Mouse (Mus musculus) neural tube, embryonic 12.5 days (tissue): ENCODE data around the gene Myo3b. TPM values are rescaled to one million over a fixed set of nuclear protein-coding genes. Genes with fewer than 3 reads are reported as not detected.

Experiments
- ATAC-seq: fragments of 200-750 bp; cut with Nextera tagmentation; 2 replicates; pipeline ENCODE4 v1.8.0; 2017; ENCODE audit warnings: low read depth, mild to moderate bottlenecking, moderate TSS enrichment, moderate library complexity; ENCODE audit not compliant: low FRiP score
- H3K27ac ChIP-seq: fragments of 300-500 bp; sonication (generic); 2 replicates; pipeline ENCODE4 v1.5.1; 2016
- H3K27me3 ChIP-seq: fragments of 300-500 bp; sonication (generic); replicated peaks from 2 replicates; pipeline ENCODE4 v1.6.1; 2016; ENCODE audit warnings: mild to moderate bottlenecking
- H3K36me3 ChIP-seq: fragments of 300-500 bp; sonication (generic); 2 replicates; pipeline ENCODE4 v1.6.1; 2016; ENCODE audit warnings: mild to moderate bottlenecking
- H3K4me1 ChIP-seq: fragments of 300-500 bp; sonication (generic); 2 replicates; pipeline ENCODE4 v1.6.1; 2016
- H3K4me2 ChIP-seq: fragments of 300-500 bp; sonication (generic); replicated peaks from 2 replicates; pipeline ENCODE4 v1.6.1; 2016; ENCODE audit warnings: mild to moderate bottlenecking
- H3K4me3 ChIP-seq: fragments of 300-500 bp; sonication (generic); 2 replicates; pipeline ENCODE4 v1.5.1; 2016
- H3K9ac ChIP-seq: fragments of 300-500 bp; sonication (generic); 2 replicates; pipeline ENCODE4 v1.6.1; 2016; ENCODE audit warnings: mild to moderate bottlenecking
- H3K9me3 ChIP-seq: fragments of 300-500 bp; sonication (generic); 2 replicates; pipeline ENCODE4 v1.6.1; 2016; ENCODE audit warnings: mild to moderate bottlenecking
- WGBS: fragments of 180-500 bp; shearing (Covaris S2); methylation state at CpG from one replicate; pipeline ENCODE4 v1.1.7; 2016; 5-methylcytosine and 5-hydroxymethylcytosine counted together
- polyA plus RNA-seq: library from polyadenylated mRNA; unstranded; fragments of >200 nt; fragmentation: Nextera tagmentation; extraction: Ambion mirVana; gene quantifications from 2 replicates; pipeline ENCODE4 v1.2.1, GENCODE M21; 2016

The Myo3b gene
- polyA plus RNA-seq, 1 experiment from 2014 or later: 0.04 TPM

- no peaks in the 10 kb centered on the region; the same call in 1 of the 2 replicates for H3K27me3 ChIP-seq
- H3K27ac ChIP-seq: no peak overlapping the region
- H3K4me2 ChIP-seq: no peak overlapping the region
- no peak overlapping the region for H3K9ac ChIP-seq
- no peak for ATAC-seq
- WGBS: 95% methylated on average over 8 of the region's 8 CpGs
- H3K36me3 ChIP-seq: no peaks in the 10 kb centered on the region
- H3K9me3 ChIP-seq: no peaks in the 10 kb centered on the region
- H3K4me1 ChIP-seq: peaks cover 10% of the 10 kb centered on the region
- H3K4me3 ChIP-seq: no peak overlapping the region
These were observed 143.3 kb downstream of the Myo3b start for GRCm38 (mm10) chr2:70182150-70182670.

GRCm38 (mm10) chr2:70187040-70187439, 148.1 kb downstream of the Myo3b start:
- 81% methylated on average over 6 of the region's 6 CpGs for WGBS
- Histone ChIP-seq H3K27me3 (no peaks in the 10 kb centered on the region), H3K4me1 (no peaks in the 10 kb centered on the region), H3K4me3 (no peak overlapping the region), H3K9me3 (no peaks in the 10 kb centered on the region), H3K27ac (no peak overlapping the region), H3K4me2 (no peak overlapping the region), H3K36me3 (no peaks in the 10 kb centered on the region), H3K9ac (no peak overlapping the region)
- no peak for ATAC-seq

GRCm38 (mm10) chr2:70195418-70196248, 156.7 kb downstream of the Myo3b start:
- no peak for ATAC-seq
- no peak overlapping the region for H3K27ac ChIP-seq

GRCm38 (mm10) chr2:70201796-70202555, 163.1 kb downstream of the Myo3b start:
- Histone ChIP-seq H3K36me3 (no peaks in the 10 kb centered on the region), H3K9ac (no peak overlapping the region), H3K4me2 (peak overlapping the region; percentile 41), H3K4me3 (no peak overlapping the region), H3K4me1 (peaks cover 19% of the 10 kb centered on the region), H3K27me3 (0 out of 2 replicates have a peak, but pooled peaks cover 3% of the 10 kb centered on the region), H3K9me3 (no peaks in the 10 kb centered on the region), H3K27ac (peak overlapping the region; percentile 57; the same call in 1 of the 2 replicates)
- ATAC-seq: peak; percentile 69
- WGBS: 26% methylated on average over 11 of the region's 11 CpGs

More at GRCm38 (mm10) chr2:70195418-70196248, 156.7 kb downstream of the Myo3b start:
- H3K36me3 ChIP-seq: no peaks in the 10 kb centered on the region
- 71% methylated on average over 9 of the region's 9 CpGs for WGBS
- no peak overlapping the region for H3K4me3 ChIP-seq
- no peaks in the 10 kb centered on the region for H3K9me3 ChIP-seq
- H3K9ac ChIP-seq: no peak overlapping the region
- H3K4me1 ChIP-seq: no peaks in the 10 kb centered on the region
- no peaks in the 10 kb centered on the region for H3K27me3 ChIP-seq
- no peak overlapping the region for H3K4me2 ChIP-seq

GRCm38 (mm10) chr2:70202578-70203167, 163.7 kb downstream of the Myo3b start:
- Histone ChIP-seq H3K27ac (peak overlapping the region; percentile 57; the same call in 1 of the 2 replicates), H3K27me3 (0 out of 2 replicates have a peak, but pooled peaks cover 3% of the 10 kb centered on the region), H3K36me3 (no peaks in the 10 kb centered on the region), H3K9ac (no peak overlapping the region), H3K4me1 (peaks cover 19% of the 10 kb centered on the region), H3K4me2 (peak overlapping the region; percentile 41), H3K9me3 (no peaks in the 10 kb centered on the region), H3K4me3 (no peak overlapping the region)
- peak; percentile 62 for ATAC-seq
- 14% methylated on average over 8 of the region's 8 CpGs for WGBS

GRCm38 (mm10) chr2:70208411-70208810, 169.5 kb downstream of the Myo3b start:
- Histone ChIP-seq H3K4me1 (peaks cover under 1% of the 10 kb centered on the region; the same call in 1 of the 2 replicates), H3K4me3 (no peak overlapping the region), H3K9ac (no peak overlapping the region), H3K36me3 (no peaks in the 10 kb centered on the region), H3K4me2 (no peak overlapping the region), H3K9me3 (no peaks in the 10 kb centered on the region; the same call in 1 of the 2 replicates), H3K27me3 (0 out of 2 replicates have a peak, but pooled peaks cover 3% of the 10 kb centered on the region), H3K27ac (no peak overlapping the region)
- ATAC-seq: no peak
- WGBS: 87% methylated on average over 1 of the region's 1 CpGs

GRCm38 (mm10) chr2:70209790-70210189, 170.9 kb downstream of the Myo3b start:
- H3K9me3 ChIP-seq: no peaks in the 10 kb centered on the region; the same call in 1 of the 2 replicates
- no peak overlapping the region for H3K4me3 ChIP-seq
- WGBS: 95% methylated on average over 3 of the region's 3 CpGs
- H3K27ac ChIP-seq: no peak overlapping the region
- ATAC-seq: no peak
- H3K4me1 ChIP-seq: no peaks in the 10 kb centered on the region
- no peaks in the 10 kb centered on the region for H3K36me3 ChIP-seq
- 0 out of 2 replicates have a peak, but pooled peaks cover 3% of the 10 kb centered on the region for H3K27me3 ChIP-seq
- no peak overlapping the region for H3K9ac ChIP-seq
- H3K4me2 ChIP-seq: no peak overlapping the region

- H3K27ac ChIP-seq: no peak overlapping the region
- 88% methylated on average over 22 of the region's 22 CpGs for WGBS
- H3K4me1 ChIP-seq: peaks cover 6% of the 10 kb centered on the region; the same call in 1 of the 2 replicates
- no peaks in the 10 kb centered on the region for H3K27me3 ChIP-seq
- H3K9ac ChIP-seq: no peak overlapping the region
- no peak for ATAC-seq
- H3K4me3 ChIP-seq: no peak overlapping the region
- no peaks in the 10 kb centered on the region; the same call in 1 of the 2 replicates for H3K9me3 ChIP-seq
- no peaks in the 10 kb centered on the region for H3K36me3 ChIP-seq
- H3K4me2 ChIP-seq: no peak overlapping the region
These were observed 171.8 kb downstream of the Myo3b start for GRCm38 (mm10) chr2:70210427-70211332.

GRCm38 (mm10) chr2:70214401-70214800, 175.5 kb downstream of the Myo3b start:
- H3K4me1 ChIP-seq: peaks cover 11% of the 10 kb centered on the region; the same call in 1 of the 2 replicates
- H3K4me2 ChIP-seq: no peak overlapping the region
- no peak overlapping the region for H3K4me3 ChIP-seq
- H3K27ac ChIP-seq: no peak overlapping the region
- no peak overlapping the region for H3K9ac ChIP-seq
- 78% methylated on average over 8 of the region's 8 CpGs for WGBS
- no peaks in the 10 kb centered on the region for H3K36me3 ChIP-seq
- H3K9me3 ChIP-seq: no peaks in the 10 kb centered on the region; the same call in 1 of the 2 replicates
- no peaks in the 10 kb centered on the region for H3K27me3 ChIP-seq
- no peak for ATAC-seq

GRCm38 (mm10) chr2:70217800-70218199, 178.9 kb downstream of the Myo3b start:
- no peaks in the 10 kb centered on the region; the same call in 1 of the 2 replicates for H3K27me3 ChIP-seq
- no peak overlapping the region for H3K4me2 ChIP-seq
- H3K9ac ChIP-seq: no peak overlapping the region
- ATAC-seq: no peak
- 93% methylated on average over 3 of the region's 3 CpGs for WGBS
- no peak overlapping the region for H3K4me3 ChIP-seq
- no peak overlapping the region for H3K27ac ChIP-seq
- H3K4me1 ChIP-seq: peaks cover 11% of the 10 kb centered on the region; the same call in 1 of the 2 replicates
- no peaks in the 10 kb centered on the region for H3K9me3 ChIP-seq
- no peaks in the 10 kb centered on the region for H3K36me3 ChIP-seq

- H3K4me3 ChIP-seq: no peak overlapping the region
- WGBS: 47% methylated on average over 8 of the region's 8 CpGs
- no peak overlapping the region for H3K4me2 ChIP-seq
- ATAC-seq: no peak
- H3K9ac ChIP-seq: no peak overlapping the region
- H3K27me3 ChIP-seq: no peaks in the 10 kb centered on the region; the same call in 1 of the 2 replicates
- peaks cover 11% of the 10 kb centered on the region; the same call in 1 of the 2 replicates for H3K4me1 ChIP-seq
- H3K36me3 ChIP-seq: no peaks in the 10 kb centered on the region
- H3K9me3 ChIP-seq: no peaks in the 10 kb centered on the region
- no peak overlapping the region for H3K27ac ChIP-seq
These were observed 179.5 kb downstream of the Myo3b start for GRCm38 (mm10) chr2:70218469-70218868.
